Mouse (Mus musculus) gastrocnemius, adult 2 months (tissue): ENCODE measurements at regions not wholly inside any gene's neighbourhood (a gene's known extent, or its start where the extent isn't known, plus 50 kb on each side); places are given as distances from the start of the nearest gene placed in this dataset.
"Not testable (repeated sequence)": the region's sequence is repeated elsewhere in the genome, so short reads cannot be mapped to it uniquely, and the experiment has no call there.

Source experiments
- DNase-seq: peaks from one replicate; pipeline ENCODE4 v3.0.0; 2022
- H3K27ac ChIP-seq: fragments of 200-600 bp; 2 replicates; pipeline ENCODE4 v1.8.1; 2022; ENCODE audit warnings: mild to moderate bottlenecking
- H3K4me3 ChIP-seq: fragments of 200-600 bp; 2 replicates; pipeline ENCODE4 v1.8.1; 2022; ENCODE audit warnings: mild to moderate bottlenecking, moderate library complexity
- CTCF ChIP-seq: fragments of 200-600 bp; IDR thresholded peaks from 2 replicates; pipeline ENCODE4 v1.8.1; 2022; ENCODE audit warnings: antibody characterized with exemption, mild to moderate bottlenecking, moderate library complexity
- intact Hi-C: fragments of 180-260 bp; cut with DNase I; formaldehyde crosslinking; loops from one replicate; pipeline ENCODE4 v1.15.1; 2025

DNA sequence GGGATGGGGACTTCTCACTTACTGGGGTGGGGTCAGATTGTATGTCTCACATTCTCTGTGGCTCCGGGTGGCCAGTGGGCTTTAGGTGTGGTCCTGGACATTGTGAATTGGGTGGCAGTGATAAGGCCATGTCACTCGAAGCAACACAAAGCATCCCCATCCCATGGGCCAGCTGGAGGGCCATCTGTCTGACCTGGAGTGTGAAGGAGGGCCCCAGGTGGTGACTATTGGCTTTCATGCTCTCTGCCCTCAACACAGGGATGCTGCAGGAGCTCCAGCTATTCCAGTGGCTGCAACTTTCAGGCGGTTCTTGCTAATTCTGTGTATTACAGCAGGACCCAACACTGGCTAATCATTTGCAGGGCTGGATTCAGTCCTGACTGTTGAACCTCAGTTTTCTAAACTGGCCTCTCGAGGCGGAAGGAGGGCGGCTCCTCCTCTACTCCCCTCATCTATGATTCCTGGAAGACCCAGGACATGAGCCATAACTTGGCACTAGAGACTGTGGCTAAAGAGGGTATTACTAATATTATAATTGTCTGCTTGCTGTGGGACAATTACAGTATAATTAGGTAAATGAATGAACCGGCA, 64.1 kb downstream of the 9530068E07Rik start:
- Histone ChIP-seq H3K4me3 (no peak overlapping the region), H3K27ac (no peak overlapping the region)
- intact Hi-C loops: no loop called here
- no peak for DNase-seq
- TF ChIP-seq CTCF: no peak

DNA sequence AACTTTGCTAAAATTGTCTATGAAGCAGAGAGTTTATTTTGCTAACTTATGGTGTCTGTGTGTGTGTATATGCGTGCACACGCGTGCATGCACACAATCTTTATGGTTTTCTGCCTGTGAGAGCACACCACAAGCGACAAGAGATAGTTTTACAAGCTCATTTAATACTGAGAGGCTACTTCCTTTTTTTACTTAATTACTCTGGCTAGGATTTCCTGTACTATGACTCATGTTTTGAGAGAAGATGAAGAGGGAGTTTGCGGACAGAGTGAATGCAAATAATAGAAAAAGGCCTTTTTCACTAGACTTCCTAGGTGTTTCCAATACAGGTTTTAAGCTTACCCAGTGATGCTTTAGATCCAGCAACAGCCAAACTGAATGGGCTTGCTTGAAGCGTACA, 74.9 kb downstream of the 9530068E07Rik start:
- intact Hi-C loops, H3K27ac ChIP-seq, H3K4me3 ChIP-seq, DNase-seq: not testable (repeated sequence)

DNA sequence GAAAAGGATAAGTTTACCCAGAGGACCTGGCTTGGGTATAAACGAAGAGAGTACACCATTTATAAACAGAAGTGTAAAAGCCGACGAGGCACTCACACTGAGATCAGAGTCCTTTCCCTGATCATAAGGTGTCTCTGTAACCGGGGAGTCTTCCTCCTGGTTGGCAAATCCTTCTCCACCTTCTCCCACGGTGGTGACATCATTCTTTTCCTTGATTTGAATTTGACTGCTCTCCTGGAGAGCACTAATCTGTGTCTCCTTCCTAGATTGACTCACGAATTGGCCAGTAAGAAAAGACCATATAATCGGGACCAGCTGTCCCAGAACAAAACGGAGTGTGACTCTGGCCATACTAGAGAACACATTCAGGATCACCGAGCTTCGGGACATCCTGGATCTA, 83.9 kb downstream of the 9530068E07Rik start:
- H3K4me3 ChIP-seq, intact Hi-C loops, DNase-seq, H3K27ac ChIP-seq: not testable (repeated sequence)

DNA sequence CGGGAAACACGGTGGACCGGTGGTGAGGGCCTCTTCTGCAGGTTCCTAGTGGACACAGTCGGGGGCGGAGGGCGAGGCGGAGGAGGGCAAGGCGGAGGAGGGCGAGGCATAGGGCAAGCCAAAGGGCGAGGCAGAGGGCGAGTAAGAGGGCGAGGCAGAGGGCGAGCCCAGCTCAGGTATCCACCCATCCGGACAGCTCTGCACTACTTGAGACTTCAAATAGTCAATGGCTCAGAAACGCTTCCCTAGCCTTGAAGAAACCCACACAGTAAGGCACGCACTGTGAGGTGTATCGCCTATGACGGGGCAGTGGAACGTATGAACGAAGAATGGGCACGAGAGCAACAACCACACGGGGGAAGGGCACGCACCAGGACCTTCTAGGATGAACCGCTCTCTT, 84.5 kb downstream of the 9530068E07Rik start:
- intact Hi-C loops, DNase-seq, H3K4me3 ChIP-seq, H3K27ac ChIP-seq: not testable (repeated sequence)

DNA sequence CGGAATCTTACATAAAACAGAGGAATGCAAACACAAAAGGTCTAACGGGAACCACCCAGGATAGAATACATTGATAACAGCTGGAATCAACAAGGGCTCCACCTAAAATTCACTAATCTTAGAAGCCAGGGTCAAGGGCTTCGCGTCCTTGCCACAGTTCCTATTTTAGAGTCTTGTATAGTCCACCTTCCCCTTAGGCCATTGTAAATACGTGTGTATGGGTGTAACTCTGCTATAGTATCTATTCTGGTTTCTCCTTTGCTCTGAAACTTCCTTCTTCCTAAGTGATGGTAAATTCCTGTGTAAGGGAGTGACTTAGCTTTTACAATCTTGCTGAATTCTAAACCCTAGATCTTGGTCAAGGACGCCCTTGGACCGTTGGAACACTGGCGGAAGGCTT, 87.3 kb downstream of the 9530068E07Rik start:
- DNase-seq, H3K4me3 ChIP-seq, intact Hi-C loops, H3K27ac ChIP-seq: not testable (repeated sequence)

DNA sequence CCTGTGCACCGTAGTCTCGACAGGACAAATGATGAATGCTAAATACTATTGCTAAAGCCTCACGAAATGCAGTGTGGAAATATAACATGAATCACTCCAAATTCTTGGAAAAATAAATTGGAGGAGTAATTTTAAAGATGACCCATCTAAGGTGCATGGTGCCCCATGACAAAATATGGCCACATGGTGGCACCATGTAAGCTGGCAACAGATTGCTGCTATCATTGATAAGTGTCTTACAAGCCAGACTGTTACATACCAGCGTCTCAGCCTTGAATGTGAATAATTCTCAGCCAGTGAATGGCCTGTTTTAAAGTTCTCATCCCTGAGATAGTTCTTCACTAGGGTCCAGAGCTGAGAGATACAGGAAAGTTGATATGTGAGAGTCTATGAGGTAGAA, 92.3 kb downstream of the 9530068E07Rik start:
- H3K27ac ChIP-seq, H3K4me3 ChIP-seq, intact Hi-C loops, DNase-seq: not testable (repeated sequence)
- TF ChIP-seq CTCF: peak; percentile 14; the same call in 1 of the 2 replicates

DNA sequence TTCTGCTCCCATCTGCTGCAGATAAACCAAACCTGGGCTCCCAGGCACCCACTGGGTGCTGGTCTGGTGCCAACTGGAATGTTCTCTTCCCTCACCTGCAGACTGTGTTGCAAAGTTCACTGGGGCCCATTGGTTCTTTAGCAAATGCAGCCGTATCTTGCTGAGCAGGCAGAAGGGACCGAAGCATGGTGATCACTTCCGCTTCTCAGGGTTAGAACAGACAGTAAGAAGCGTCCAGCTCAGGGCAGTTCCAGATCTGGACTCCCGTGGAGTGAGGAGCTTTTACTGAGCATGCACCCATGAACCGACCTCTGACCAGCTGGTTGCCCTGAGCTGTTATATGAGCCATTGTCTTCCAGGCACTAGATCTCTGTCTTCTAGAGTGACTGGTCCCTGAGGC, 97.1 kb downstream of the 9530068E07Rik start:
- no peak for TF ChIP-seq CTCF
- Histone ChIP-seq H3K4me3 (no peak overlapping the region), H3K27ac (no peak overlapping the region)
- DNase-seq: no peak
- intact Hi-C loops: no loop called here

DNA sequence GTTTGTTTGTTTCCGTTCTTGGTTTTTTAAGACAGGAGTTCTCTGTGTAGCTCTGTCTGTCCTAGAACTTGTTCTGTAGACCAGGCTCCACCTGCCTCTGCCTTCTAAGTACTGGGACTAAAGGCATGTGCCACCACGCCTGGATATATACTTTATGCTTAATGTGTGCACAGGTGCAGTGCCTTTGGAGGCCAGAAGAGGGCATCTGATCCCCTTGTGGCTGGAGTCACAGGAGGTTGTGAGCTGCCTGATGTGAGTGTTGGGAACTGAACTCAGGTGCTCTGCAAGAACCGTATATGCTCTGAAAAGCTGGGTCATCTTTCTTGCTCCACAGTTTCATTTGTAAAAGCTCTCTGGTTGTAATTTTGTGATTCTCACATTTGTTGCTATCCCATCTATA, 100.7 kb downstream of the 9530068E07Rik start:
- intact Hi-C loops: no loop called here
- TF ChIP-seq CTCF: peak; percentile 8; the same call in 1 of the 2 replicates
- no peak overlapping the region for H3K4me3 ChIP-seq
- H3K27ac ChIP-seq: no peak overlapping the region
- DNase-seq: no peak

DNA sequence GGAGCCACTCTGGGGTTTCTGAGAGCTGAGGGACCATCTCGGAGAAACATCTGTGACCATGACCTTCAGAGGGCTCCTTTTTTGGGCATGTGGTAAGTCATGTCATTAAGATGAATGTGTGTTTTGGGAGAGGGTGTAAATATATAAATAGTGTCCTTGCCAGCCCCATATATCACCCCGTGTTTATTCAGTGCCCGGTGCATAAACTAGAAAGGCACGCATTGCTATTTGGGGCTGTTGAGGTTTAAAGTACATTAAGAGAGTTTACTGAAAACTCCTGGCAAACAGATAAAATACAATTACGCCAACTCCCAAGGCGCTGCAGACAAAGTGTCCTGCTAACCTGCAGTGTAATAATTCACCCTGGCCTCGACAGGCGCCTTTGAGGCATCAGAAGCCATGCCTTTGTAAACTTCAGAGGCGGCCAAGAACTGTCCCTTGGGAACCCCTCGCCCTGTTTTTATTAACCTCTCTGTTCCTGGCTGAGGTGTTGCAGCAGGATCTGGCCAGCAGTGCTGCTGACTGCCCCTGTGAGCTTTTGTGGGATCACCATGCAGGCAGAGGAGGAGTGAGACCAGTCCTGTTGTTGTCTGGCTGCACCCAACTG, 106.6 kb downstream of the 9530068E07Rik start:
- DNase-seq: no peak
- no peak for TF ChIP-seq CTCF
- no peak overlapping the region for H3K4me3 ChIP-seq
- H3K27ac ChIP-seq: no peak overlapping the region
- intact Hi-C loops: no loop called here

DNA sequence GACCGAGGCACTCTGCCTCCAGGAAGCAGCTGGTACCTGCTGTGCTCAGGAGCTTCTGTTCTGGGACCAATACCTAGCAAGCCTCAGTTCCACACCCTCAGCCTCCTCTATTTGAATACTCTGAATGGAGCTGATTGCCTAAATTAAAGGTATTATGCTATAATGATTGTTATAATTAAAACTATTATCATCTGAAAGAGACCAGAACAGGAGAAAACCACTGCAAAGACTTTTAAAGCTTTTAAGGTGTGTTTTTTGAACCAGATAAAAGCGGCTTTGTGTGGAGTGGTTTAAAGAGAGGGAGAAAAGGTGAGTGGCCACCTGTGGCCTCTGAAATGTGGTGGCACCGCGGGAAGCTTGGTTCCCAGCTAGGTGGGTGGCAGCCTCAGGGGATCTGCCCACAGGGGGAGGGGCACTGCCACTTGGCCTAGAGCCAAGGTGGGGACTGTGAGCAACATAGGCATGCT, 115.6 kb downstream of the 9530068E07Rik start:
- intact Hi-C loops: no loop called here
- TF ChIP-seq CTCF: no peak
- DNase-seq: no peak
- H3K27ac ChIP-seq: no peak overlapping the region
- H3K4me3 ChIP-seq: no peak overlapping the region

DNA sequence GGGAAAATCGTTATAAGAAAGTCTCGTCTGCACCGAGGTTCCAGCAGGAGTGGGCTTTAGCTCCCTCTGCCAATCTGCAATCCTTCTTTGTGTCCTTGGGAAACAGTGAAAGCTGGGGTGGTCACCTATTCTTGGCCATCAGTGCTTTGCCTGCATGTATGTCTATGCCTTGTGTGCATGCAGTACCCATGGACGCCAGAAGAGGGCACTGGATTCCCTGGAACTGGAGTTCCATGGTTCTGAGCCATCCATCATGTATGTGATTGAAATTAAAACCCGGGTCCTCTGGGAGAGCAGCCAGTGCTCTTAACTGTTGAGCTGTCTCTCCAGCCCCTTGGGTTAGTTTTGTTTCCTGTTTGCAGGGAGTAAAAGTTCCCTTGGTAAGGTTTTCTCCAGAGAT, 121.1 kb downstream of the 9530068E07Rik start:
- no peak for DNase-seq
- intact Hi-C loops: no loop called here

DNA sequence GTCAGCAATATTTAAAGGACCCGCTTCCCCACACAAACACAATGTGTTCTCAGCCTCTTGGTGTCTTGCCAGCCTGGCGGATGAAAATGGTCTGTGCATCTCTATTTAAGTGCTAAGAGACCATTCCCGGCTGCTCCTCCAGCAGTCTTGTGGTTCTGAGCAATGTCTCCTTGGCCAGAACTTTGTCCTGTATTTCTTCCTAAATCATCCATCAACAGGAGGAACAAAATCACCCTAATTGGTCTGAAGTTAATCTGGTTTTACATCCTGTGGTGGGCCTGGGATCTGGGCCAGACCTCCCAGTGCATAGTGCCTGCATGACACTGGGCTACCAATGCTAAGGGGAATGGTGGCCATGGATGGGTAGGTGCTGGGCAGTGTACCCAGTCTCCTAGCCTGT, 123.6 kb downstream of the 9530068E07Rik start:
- DNase-seq: no peak
- Histone ChIP-seq H3K27ac (no peak overlapping the region), H3K4me3 (no peak overlapping the region)
- TF ChIP-seq CTCF: no peak
- intact Hi-C loops: no loop called here

More for the DNA sequence above, 121.1 kb downstream of the 9530068E07Rik start:
- H3K4me3 ChIP-seq: no peak overlapping the region
- peak; percentile 39 for TF ChIP-seq CTCF
- H3K27ac ChIP-seq: no peak overlapping the region

DNA sequence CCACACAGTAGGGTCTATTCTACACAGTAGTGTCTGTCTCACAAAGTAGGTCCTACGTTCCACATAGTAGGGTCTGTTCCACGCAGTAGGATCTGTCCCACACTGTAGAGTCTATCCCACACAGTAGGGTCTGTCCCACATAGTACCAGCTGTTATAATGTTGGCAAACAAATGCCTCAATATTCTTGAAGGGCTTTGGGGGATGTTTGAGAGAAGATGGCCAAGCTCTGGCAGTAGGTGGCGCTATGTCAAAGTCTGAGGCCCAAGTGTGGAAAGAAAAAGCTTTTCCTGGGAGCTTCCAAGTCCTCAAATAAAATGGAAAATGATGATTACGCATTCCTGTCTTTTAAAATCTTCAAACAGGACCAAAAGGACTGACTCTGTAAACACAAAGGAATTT, 125.7 kb downstream of the 9530068E07Rik start:
- intact Hi-C loops: no loop called here
- Histone ChIP-seq H3K4me3 (no peak overlapping the region), H3K27ac (no peak overlapping the region)
- no peak for DNase-seq
- peak; percentile 65 for TF ChIP-seq CTCF

DNA sequence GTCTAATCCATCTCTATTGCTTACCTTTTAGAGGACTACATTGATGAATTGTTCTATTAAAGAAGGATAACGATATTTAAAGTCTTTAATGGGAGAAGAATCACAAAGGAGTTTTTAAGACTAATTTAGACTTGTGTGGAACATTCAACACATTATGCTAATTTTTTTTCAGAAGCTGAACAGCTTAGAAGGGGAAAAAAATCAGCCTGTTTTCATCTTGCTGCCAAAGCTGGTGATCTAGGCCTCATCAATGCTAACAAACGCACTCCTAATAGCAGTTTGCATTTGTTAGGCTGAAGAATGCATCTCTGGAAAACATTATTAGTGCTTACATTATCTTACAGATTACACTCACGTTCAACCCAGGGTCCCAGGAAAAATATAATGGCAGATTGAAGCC, 126.2 kb downstream of the 9530068E07Rik start:
- Histone ChIP-seq H3K4me3 (no peak overlapping the region), H3K27ac (no peak overlapping the region)
- intact Hi-C loops: no loop called here
- DNase-seq: no peak
- TF ChIP-seq CTCF: no peak
